Mouse (Mus musculus): ENCODE results near the gene Ppp1r37. TPM values are rescaled to one million over a fixed set of nuclear protein-coding genes. Genes with fewer than 3 reads are reported as not detected.

Ppp1r37 gene
- polyA plus RNA-seq, 1 experiment from 2014 or later = 18.3 TPM

GRCm38 (mm10) chr7:19500420-19501363 lies 62.2 kb downstream of the Ppp1r37 start:
- Histone ChIP-seq H3K36me3 (ENCODE audit: control insufficient read depth, insufficient read depth, low read length) (no peaks in the 10 kb centered on the region), H3K27me3 (ENCODE audit: control insufficient read depth, insufficient read depth, low read depth, low read length) (no peaks in the 10 kb centered on the region), H3K4me2 (ENCODE audit: low read depth, low read length) (no peak overlapping the region), H3K4me3 (ENCODE audit: low read length) (no peak overlapping the region), H3K4me1 (replicated peaks; ENCODE audit: control insufficient read depth, insufficient read depth, low read length) (peaks cover 5% of the 10 kb centered on the region), H3K9me3 (ENCODE audit: control insufficient read depth, low read length) (no peaks in the 10 kb centered on the region), H3K9ac (ENCODE audit: low read length) (no peak overlapping the region), H3K27ac (ENCODE audit: low read length) (no peak overlapping the region)
- no peak for ATAC-seq (ENCODE audit: low read depth)
- WGBS = 63% methylated on average over 12 of the region's 12 CpGs

GRCm38 (mm10) chr7:19498326-19498725 lies 64.5 kb downstream of the Ppp1r37 start:
- H3K4me2 ChIP-seq (ENCODE audit: low read depth, low read length) = no peak overlapping the region
- ATAC-seq (ENCODE audit: low read depth) = no peak
- H3K9ac ChIP-seq (ENCODE audit: low read length) = no peak overlapping the region
- H3K4me3 ChIP-seq (ENCODE audit: low read length) = no peak overlapping the region
- H3K27me3 ChIP-seq (ENCODE audit: control insufficient read depth, insufficient read depth, low read depth, low read length) = no peaks in the 10 kb centered on the region
- H3K36me3 ChIP-seq (ENCODE audit: control insufficient read depth, insufficient read depth, low read length) = no peaks in the 10 kb centered on the region
- H3K9me3 ChIP-seq (ENCODE audit: control insufficient read depth, low read length) = no peaks in the 10 kb centered on the region
- H3K27ac ChIP-seq (ENCODE audit: low read length) = no peak overlapping the region
- H3K4me1 ChIP-seq (replicated peaks; ENCODE audit: control insufficient read depth, insufficient read depth, low read length) = peaks cover 14% of the 10 kb centered on the region
- 37% methylated on average over 4 of the region's 4 CpGs for WGBS

DNA sequence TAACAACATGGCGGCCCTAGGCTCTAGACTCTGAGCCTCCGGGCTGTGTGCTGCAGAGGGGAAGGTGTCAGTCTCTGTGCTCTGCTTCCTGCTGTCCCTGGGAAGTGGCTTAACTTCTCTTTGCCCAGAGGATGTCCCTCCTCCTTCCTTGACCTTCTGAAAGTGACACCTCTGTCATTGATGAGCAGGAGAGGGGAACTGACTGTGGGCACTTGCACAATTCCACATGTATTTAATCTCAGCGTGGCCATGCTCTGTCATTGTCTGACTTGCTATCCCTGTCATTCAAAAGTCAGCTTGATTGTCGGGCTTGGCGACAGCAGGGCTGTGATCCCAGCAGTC lies 66.7 kb downstream of the Ppp1r37 start:
- H3K4me3 ChIP-seq (ENCODE audit: low read length) = no peak overlapping the region
- no peak overlapping the region for H3K27ac ChIP-seq (ENCODE audit: low read length)
- no peaks in the 10 kb centered on the region for H3K9me3 ChIP-seq (ENCODE audit: control insufficient read depth, low read length)
- 58% methylated on average over 5 of the region's 5 CpGs for WGBS
- H3K36me3 ChIP-seq (ENCODE audit: control insufficient read depth, insufficient read depth, low read length) = no peaks in the 10 kb centered on the region
- ATAC-seq (ENCODE audit: low read depth) = no peak
- peaks cover 20% of the 10 kb centered on the region for H3K4me1 ChIP-seq (replicated peaks; ENCODE audit: control insufficient read depth, insufficient read depth, low read length)
- peaks cover 2% of the 10 kb centered on the region; the same call in 1 of the 2 replicates for H3K27me3 ChIP-seq (ENCODE audit: control insufficient read depth, insufficient read depth, low read depth, low read length)
- no peak overlapping the region for H3K9ac ChIP-seq (ENCODE audit: low read length)
- H3K4me2 ChIP-seq (ENCODE audit: low read depth, low read length) = no peak overlapping the region

- H3K27ac ChIP-seq (ENCODE audit: low read length) = peak overlapping the region; percentile 59; the same call in 1 of the 2 replicates
- 27% methylated on average over 20 of the region's 20 CpGs for WGBS
- H3K4me2 ChIP-seq (ENCODE audit: low read depth, low read length) = no peak overlapping the region
- no peaks in the 10 kb centered on the region for H3K36me3 ChIP-seq (ENCODE audit: control insufficient read depth, insufficient read depth, low read length)
- no peak overlapping the region for H3K9ac ChIP-seq (ENCODE audit: low read length)
- H3K4me1 ChIP-seq (replicated peaks; ENCODE audit: control insufficient read depth, insufficient read depth, low read length) = peaks cover 20% of the 10 kb centered on the region
- H3K9me3 ChIP-seq (ENCODE audit: control insufficient read depth, low read length) = no peaks in the 10 kb centered on the region
- ATAC-seq (ENCODE audit: low read depth) = peak; percentile 74
- H3K27me3 ChIP-seq (ENCODE audit: control insufficient read depth, insufficient read depth, low read depth, low read length) = peaks cover 7% of the 10 kb centered on the region
- H3K4me3 ChIP-seq (ENCODE audit: low read length) = no peak overlapping the region
Measured at GRCm38 (mm10) chr7:19495521-19496213, 67.2 kb downstream of the Ppp1r37 start.

DNA sequence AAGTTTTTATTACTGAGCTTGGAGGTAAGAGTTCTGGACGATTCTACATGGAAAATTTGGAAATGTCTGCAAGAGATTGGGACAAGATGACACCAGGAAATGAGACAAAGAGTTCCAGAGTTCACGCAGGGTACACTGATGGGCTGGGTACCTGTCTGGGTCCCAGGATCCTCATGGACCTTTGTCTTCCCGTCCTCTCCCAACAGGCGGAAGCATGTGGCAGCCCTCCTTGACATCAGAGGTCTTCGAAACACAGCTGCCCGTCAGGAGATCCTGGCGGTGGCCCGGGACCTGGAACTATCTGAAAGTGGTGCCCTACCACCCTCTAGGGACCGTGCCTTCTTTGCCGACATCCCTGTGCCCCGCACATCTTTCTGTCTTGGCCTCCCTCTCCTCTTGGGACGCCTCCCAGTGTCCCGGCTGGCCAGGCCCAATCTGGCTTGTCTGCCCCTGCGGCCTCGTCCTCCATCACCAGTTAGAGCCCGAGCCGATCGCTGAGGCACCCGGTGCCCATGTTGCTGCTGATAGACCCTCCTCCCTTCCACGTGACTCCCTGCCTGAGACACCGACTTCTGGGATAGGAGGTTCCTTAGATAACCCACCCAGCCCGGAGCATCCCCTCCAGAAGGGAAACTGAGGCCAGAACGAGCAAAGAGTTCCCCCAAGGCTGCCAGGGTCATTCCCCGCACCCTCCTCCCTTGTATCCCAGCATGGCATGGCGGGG lies 68.0 kb downstream of the Ppp1r37 start:
- Histone ChIP-seq H3K4me3 (ENCODE audit: low read length) (no peak overlapping the region), H3K27ac (ENCODE audit: low read length) (0 out of 2 replicates have a peak overlapping the region, but pooled peaks have one; percentile 29), H3K9ac (ENCODE audit: low read length) (no peak overlapping the region), H3K27me3 (ENCODE audit: control insufficient read depth, insufficient read depth, low read depth, low read length) (peaks cover 15% of the 10 kb centered on the region), H3K36me3 (ENCODE audit: control insufficient read depth, insufficient read depth, low read length) (no peaks in the 10 kb centered on the region), H3K4me2 (ENCODE audit: low read depth, low read length) (no peak overlapping the region), H3K4me1 (replicated peaks; ENCODE audit: control insufficient read depth, insufficient read depth, low read length) (peaks cover 20% of the 10 kb centered on the region), H3K9me3 (ENCODE audit: control insufficient read depth, low read length) (no peaks in the 10 kb centered on the region)
- ATAC-seq (ENCODE audit: low read depth) = no peak; the same call in 1 of the 2 replicates
- WGBS = 68% methylated on average over 25 of the region's 25 CpGs

DNA sequence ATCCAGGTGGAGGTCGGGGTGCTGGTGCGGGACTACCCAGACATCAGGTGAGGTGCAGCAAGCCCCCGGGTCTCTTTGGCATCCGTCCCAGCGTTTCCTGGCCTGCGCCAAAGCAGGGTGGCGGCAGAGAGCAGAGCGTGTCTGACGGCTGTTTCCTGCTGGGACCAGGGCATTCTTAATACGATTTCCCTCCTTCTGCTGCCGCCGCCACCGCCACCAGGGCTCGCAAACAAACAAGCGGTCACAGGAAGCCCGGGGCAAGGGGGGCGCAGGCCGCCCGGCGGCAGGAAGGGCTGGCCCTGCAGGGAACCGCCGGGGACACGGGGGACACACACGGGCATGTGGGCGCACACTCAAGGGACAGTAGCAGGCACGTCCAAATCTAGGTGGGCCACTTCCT lies 71.1 kb downstream of the Ppp1r37 start:
- Histone ChIP-seq H3K9me3 (ENCODE audit: control insufficient read depth, low read length) (no peaks in the 10 kb centered on the region), H3K27ac (ENCODE audit: low read length) (peak overlapping the region; percentile 48), H3K36me3 (ENCODE audit: control insufficient read depth, insufficient read depth, low read length) (no peaks in the 10 kb centered on the region), H3K4me3 (ENCODE audit: low read length) (peak overlapping the region; percentile 33), H3K27me3 (ENCODE audit: control insufficient read depth, insufficient read depth, low read depth, low read length) (peaks cover 35% of the 10 kb centered on the region), H3K4me1 (replicated peaks; ENCODE audit: control insufficient read depth, insufficient read depth, low read length) (peaks cover 20% of the 10 kb centered on the region), H3K9ac (ENCODE audit: low read length) (peak overlapping the region; percentile 60), H3K4me2 (ENCODE audit: low read depth, low read length) (peak overlapping the region; percentile 57)
- 2% methylated on average over 26 of the region's 26 CpGs for whole genome bisulfite sequencing
- ATAC-seq (ENCODE audit: low read depth) = peak; percentile 64

DNA sequence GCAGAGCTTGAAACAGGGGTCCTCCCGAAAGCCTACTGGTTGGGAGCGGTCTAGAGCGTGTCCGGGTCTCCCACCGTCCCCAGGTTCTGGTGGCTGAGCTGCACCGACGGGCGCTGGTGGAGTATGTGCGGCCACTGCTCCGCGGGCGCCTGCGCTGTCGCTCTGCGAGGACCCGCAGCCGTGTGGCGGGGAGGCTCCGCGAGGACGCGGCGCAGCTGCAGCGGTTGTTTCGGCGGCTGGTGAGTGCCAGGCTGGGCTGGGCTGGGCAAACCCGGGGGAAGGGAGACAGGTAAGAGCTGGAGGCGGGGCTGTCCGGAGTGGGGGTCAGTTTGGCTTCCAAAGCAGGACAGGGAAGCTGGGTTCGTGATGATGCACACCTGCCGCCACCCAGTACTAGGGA lies 73.4 kb downstream of the Ppp1r37 start:
- Histone ChIP-seq H3K4me1 (replicated peaks; ENCODE audit: control insufficient read depth, insufficient read depth, low read length) (peaks cover 6% of the 10 kb centered on the region), H3K4me2 (ENCODE audit: low read depth, low read length) (peak overlapping the region; percentile 9; the same call in 1 of the 2 replicates), H3K27me3 (ENCODE audit: control insufficient read depth, insufficient read depth, low read depth, low read length) (peaks cover 35% of the 10 kb centered on the region), H3K36me3 (ENCODE audit: control insufficient read depth, insufficient read depth, low read length) (no peaks in the 10 kb centered on the region), H3K4me3 (ENCODE audit: low read length) (peak overlapping the region; percentile 3; the same call in 1 of the 2 replicates), H3K27ac (ENCODE audit: low read length) (no peak overlapping the region), H3K9ac (ENCODE audit: low read length) (no peak overlapping the region), H3K9me3 (ENCODE audit: control insufficient read depth, low read length) (no peaks in the 10 kb centered on the region)
- 14% methylated on average over 31 of the region's 31 CpGs for WGBS
- no peak for ATAC-seq (ENCODE audit: low read depth)

GRCm38 (mm10) chr7:19486549-19486948 lies 76.3 kb downstream of the Ppp1r37 start:
- WGBS = 83% methylated on average over 7 of the region's 7 CpGs
- Histone ChIP-seq H3K27ac (ENCODE audit: low read length) (no peak overlapping the region), H3K4me1 (replicated peaks; ENCODE audit: control insufficient read depth, insufficient read depth, low read length) (peaks cover under 1% of the 10 kb centered on the region), H3K9ac (ENCODE audit: low read length) (no peak overlapping the region), H3K27me3 (ENCODE audit: control insufficient read depth, insufficient read depth, low read depth, low read length) (peaks cover 35% of the 10 kb centered on the region), H3K4me3 (ENCODE audit: low read length) (no peak overlapping the region), H3K9me3 (ENCODE audit: control insufficient read depth, low read length) (no peaks in the 10 kb centered on the region), H3K36me3 (ENCODE audit: control insufficient read depth, insufficient read depth, low read length) (no peaks in the 10 kb centered on the region), H3K4me2 (ENCODE audit: low read depth, low read length) (no peak overlapping the region)
- ATAC-seq (ENCODE audit: low read depth) = no peak

- no peak for ATAC-seq (ENCODE audit: low read depth)
- 80% methylated on average over 1 of the region's 1 CpGs for WGBS
- Histone ChIP-seq H3K4me3 (ENCODE audit: low read length) (no peak overlapping the region), H3K4me2 (ENCODE audit: low read depth, low read length) (no peak overlapping the region), H3K4me1 (replicated peaks; ENCODE audit: control insufficient read depth, insufficient read depth, low read length) (no peaks in the 10 kb centered on the region), H3K27ac (ENCODE audit: low read length) (no peak overlapping the region), H3K9me3 (ENCODE audit: control insufficient read depth, low read length) (no peaks in the 10 kb centered on the region), H3K36me3 (ENCODE audit: control insufficient read depth, insufficient read depth, low read length) (no peaks in the 10 kb centered on the region), H3K9ac (ENCODE audit: low read length) (no peak overlapping the region), H3K27me3 (ENCODE audit: control insufficient read depth, insufficient read depth, low read depth, low read length) (peaks cover 26% of the 10 kb centered on the region)
Measured at GRCm38 (mm10) chr7:19485488-19485887, 77.4 kb downstream of the Ppp1r37 start.

Data from lung, embryonic 16.5 days (tissue).